Mouse (Mus musculus) adrenal gland, postnatal 4 days (tissue): ENCODE results near the gene Xrcc1. TPM values are rescaled to one million over a fixed set of nuclear protein-coding genes. Genes with fewer than 3 reads are reported as not detected.
A peak's percentile ranks its signal among the peaks of the same experiment; 100 is the strongest.

ENCODE experiments used
- DNase-seq, 2 experiments: peaks; one replicate each; pipeline ENCODE4 v3.0.0; 2021 to 2022; ENCODE audit warnings: low spot score in 2 of 2, mixed read lengths in 2 of 2
- total RNA-seq, 2 experiments: library from RNA; stranded (reverse); gene quantifications; 2 replicates each; pipeline ENCODE4 v1.2.3; 2021

Xrcc1 gene
- total RNA-seq, 2 experiments from 2014 or later, result 56.8 to 64.4 TPM

GRCm38 (mm10) chr7:24525686-24526420, 20.2 kb upstream of the Xrcc1 start:
- no peak for DNase-seq

GRCm38 (mm10) chr7:24528861-24529260, 17.2 kb upstream of the Xrcc1 start:
- DNase-seq, result no peak

GRCm38 (mm10) chr7:24529580-24529979, 16.5 kb upstream of the Xrcc1 start:
- no peak for DNase-seq

- peak; percentile 93 to 99 for DNase-seq
These were observed 15.8 kb upstream of the Xrcc1 start, which contains the start of gene Irgq for GRCm38 (mm10) chr7:24530062-24530931. Gene Irgq (plus strand): TSS chr7:24530689.

- DNase-seq, result peak; percentile 39 to 45
These were observed 14.7 kb upstream of the Xrcc1 start for GRCm38 (mm10) chr7:24531211-24531971.

- no peak for DNase-seq
These were observed 13.0 kb upstream of the Xrcc1 start for GRCm38 (mm10) chr7:24533031-24533571.

GRCm38 (mm10) chr7:24533806-24534205, 12.3 kb upstream of the Xrcc1 start:
- no peak for DNase-seq

GRCm38 (mm10) chr7:24534301-24534700, 11.8 kb upstream of the Xrcc1 start:
- DNase-seq, result no peak

- no peak for DNase-seq
These were observed 9.0 kb upstream of the Xrcc1 start for GRCm38 (mm10) chr7:24537081-24537480.

- no peak for DNase-seq
These were observed 8.5 kb upstream of the Xrcc1 start for GRCm38 (mm10) chr7:24537591-24537990.

- DNase-seq, result no peak
These were observed 7.9 kb upstream of the Xrcc1 start for GRCm38 (mm10) chr7:24538154-24538553.

- DNase-seq, result no peak
These were observed 7.4 kb upstream of the Xrcc1 start for GRCm38 (mm10) chr7:24538701-24539100.

- DNase-seq, result no peak
These were observed 6.4 kb upstream of the Xrcc1 start for GRCm38 (mm10) chr7:24539686-24540085.

GRCm38 (mm10) chr7:24544506-24544905, 1.6 kb upstream of the Xrcc1 start:
- DNase-seq, result no peak

GRCm38 (mm10) chr7:24546634-24547389, 723 bp downstream of the Xrcc1 start:
- DNase-seq, result peak; percentile 96 to 99

- DNase-seq, result no peak
These were observed 1.5 kb downstream of the Xrcc1 start for GRCm38 (mm10) chr7:24547534-24548036.

- no peak for DNase-seq
These were observed 6.1 kb downstream of the Xrcc1 start for GRCm38 (mm10) chr7:24551985-24552759.

GRCm38 (mm10) chr7:24555786-24556185, 9.7 kb downstream of the Xrcc1 start:
- no peak for DNase-seq

- no peak for DNase-seq
These were observed 15.4 kb downstream of the Xrcc1 start for GRCm38 (mm10) chr7:24561450-24561849.
